Mouse (Mus musculus): ENCODE data around the gene Dlgap1. TPM values are rescaled to one million over a fixed set of nuclear protein-coding genes. Genes with fewer than 3 reads are reported as not detected.

The Dlgap1 gene
- polyA plus RNA-seq, 1 experiment, result not detected

DNA sequence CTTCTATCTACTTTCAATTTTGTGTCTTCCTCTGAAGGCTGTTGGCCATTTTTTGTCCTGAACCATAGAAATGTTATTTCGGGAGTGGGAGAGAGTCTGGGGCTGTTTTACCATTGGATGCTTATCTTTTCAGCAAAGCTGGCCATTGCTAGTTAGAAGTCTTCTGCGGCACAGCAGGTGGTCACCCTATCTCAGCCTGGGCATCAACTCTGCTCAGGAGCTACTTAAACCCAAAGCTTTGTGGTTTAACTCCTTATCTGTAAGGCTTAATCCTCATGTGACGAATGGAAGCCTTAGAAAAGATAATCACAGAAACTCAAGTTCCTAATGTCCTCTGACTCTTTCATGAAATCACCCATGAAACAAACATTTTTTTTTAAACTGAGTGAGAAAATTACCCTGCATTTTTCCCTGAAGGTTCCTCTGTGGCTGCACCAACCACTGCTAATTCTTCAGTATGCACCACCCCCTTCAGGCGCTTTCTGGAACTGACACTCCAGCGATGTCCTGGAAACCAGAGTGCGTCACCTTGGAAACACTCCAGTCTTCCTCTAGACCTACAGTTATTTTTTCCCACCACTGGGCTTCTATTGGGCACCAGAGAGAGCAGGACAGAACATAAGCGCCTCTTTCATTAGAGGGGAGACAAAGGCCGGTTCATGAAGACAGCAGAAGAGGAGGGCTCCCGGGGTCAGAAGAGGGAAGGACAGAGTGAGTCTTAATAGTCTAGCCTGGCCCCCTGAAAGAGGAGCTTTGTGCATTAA, 664.5 kb downstream of the Dlgap1 start:
- TF ChIP-seq GATA1 (IDR thresholded peaks at IDR 0.05; ENCODE audit: low read length), result no peak

DNA sequence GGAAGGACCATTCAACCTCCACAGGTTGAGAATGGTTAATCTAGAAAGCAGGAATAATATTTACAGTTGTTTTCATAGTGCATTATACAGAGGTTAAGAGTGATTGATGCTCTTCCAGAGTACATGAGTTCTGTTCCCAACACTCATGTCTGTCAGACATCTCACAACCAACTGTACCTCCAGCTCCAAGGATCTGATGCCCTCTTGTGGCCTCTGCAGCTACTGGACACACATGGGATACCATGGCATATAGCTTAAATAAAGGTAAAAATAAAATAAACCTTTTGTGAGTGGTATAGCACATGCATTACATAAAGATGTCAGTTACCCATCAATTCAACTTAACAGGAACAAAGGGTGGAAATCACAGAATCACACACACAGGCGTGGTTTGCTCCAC, 674.3 kb downstream of the Dlgap1 start:
- no peak for TF ChIP-seq GATA1 (IDR thresholded peaks at IDR 0.05; ENCODE audit: low read length)

DNA sequence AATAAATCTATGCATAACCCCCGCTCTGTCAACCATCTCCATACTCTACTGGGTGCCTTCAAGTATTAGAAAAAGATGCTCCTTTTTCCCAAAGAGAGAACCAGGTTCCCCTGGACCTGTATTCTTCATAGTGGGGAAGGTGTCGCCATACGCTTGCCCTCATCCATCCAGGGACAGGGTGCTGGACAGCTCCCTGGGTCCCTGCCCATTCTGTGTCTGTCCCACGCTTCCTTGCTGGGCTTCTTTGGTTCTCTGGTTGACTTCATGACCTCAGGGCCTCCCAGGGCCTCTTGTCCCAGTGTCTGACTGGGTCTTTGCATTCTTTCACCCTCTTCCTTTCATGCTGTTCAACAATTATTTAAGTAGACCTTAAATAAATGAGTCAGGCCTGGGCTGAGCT, 677.8 kb downstream of the Dlgap1 start:
- no peak for TF ChIP-seq GATA1 (IDR thresholded peaks at IDR 0.05; ENCODE audit: low read length)

DNA sequence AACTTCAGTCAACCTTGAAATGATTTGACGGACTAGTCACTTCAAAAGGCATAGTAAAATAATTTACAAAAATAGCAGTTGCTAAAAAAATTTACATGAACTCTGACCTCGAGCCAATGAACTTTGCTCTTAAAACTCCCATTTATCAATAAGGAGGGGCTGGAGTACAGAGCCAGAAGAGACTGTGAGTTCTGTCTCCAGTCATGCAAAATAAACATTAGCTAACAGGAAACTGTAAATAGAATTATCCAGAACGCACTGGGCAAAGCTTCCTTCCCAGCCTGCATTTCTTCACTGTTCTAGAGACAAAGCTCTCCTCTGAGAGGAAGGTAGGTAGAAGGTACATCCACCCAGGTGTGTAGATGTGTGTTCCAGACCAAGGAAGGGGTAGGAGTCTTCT, 692.5 kb downstream of the Dlgap1 start:
- TF ChIP-seq GATA1 (IDR thresholded peaks at IDR 0.05; ENCODE audit: low read length), result no peak

DNA sequence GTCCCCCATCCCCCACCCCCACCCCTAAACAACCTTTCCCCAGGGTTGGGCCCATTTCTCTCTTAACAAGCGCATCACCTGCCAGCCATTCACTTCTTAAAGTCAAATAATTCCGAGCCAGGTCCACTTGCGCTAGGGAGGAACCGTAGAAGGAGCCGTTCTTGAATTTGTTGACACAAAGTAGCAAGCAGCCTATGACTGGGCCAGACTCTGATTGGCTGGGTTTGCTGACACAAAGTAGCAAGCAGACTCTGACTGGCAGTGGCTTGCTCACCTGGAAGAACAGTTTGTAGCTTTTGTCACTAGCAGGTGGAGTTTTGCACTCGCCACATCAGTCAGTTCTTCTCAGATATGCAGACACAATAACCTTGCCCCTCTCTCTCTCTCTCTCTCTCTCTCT, 695.1 kb downstream of the Dlgap1 start:
- TF ChIP-seq GATA1 (IDR thresholded peaks at IDR 0.05; ENCODE audit: low read length), result no peak

DNA sequence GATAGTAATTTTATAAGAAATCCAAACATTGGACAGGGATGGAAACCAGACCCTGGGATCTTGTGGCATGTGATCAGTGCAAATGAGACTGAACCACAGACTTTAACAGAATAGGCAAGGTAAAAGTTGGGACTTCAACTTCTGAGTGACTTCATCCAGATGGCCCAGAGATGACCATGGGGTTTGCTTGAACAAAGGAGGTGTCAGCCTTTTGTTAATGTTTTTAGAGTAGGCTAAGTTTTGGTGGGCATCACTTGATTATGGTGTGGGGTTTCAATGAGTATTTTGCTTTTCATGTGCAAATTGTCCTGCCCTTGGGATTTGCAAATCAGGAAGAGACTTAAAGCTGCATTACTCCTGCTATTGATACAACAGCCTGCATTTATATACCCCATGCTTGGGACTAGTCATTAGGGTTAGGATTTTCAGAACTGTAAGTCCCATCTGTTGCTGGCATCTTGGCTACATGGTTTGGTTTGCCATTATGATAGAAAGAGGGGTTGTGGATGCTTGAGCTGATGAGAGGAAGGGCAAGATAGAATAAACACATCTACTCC, 695.7 kb downstream of the Dlgap1 start:
- TF ChIP-seq GATA1 (IDR thresholded peaks at IDR 0.05; ENCODE audit: low read length), result no peak

DNA sequence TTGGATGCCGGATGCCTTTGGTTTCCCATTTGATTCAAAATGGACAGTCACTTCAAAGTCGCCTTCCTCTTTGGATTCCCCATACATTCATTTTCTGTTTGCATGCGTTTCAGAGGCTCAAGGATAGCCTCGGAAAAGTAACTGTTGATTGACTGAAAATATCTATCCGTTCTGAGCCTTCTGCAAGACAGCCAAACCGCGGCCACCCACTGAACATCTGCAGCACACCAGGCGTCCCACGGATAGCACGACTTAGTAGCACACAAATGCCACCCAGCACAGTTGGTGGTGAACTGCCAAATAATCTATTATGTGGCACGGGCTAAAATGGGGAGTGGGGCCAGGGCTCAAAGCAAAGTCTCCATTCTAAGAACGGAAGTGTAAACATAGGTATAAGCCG, 705.1 kb downstream of the Dlgap1 start:
- no peak for TF ChIP-seq GATA1 (IDR thresholded peaks at IDR 0.05; ENCODE audit: low read length)

DNA sequence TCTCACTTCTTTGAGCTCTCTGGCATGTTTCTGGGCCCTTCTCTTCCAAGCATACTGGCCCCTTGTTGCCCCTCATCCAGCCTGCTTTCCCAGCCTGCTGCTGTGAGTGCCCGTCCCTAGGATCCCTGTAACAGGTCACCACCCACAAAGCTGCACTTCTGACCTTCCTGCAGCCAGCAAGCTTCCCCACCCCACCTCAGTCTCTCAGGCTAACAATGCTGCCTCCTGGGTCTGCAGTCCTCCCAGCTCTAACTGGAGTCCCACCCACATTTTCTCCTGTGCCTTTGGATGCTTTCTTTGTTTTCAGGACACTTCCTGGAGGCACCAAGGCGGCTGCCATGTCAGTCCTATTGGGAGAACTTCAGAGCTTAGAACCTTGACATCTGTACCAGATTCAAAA, 707.6 kb downstream of the Dlgap1 start:
- TF ChIP-seq GATA1 (IDR thresholded peaks at IDR 0.05; ENCODE audit: low read length), result no peak

DNA sequence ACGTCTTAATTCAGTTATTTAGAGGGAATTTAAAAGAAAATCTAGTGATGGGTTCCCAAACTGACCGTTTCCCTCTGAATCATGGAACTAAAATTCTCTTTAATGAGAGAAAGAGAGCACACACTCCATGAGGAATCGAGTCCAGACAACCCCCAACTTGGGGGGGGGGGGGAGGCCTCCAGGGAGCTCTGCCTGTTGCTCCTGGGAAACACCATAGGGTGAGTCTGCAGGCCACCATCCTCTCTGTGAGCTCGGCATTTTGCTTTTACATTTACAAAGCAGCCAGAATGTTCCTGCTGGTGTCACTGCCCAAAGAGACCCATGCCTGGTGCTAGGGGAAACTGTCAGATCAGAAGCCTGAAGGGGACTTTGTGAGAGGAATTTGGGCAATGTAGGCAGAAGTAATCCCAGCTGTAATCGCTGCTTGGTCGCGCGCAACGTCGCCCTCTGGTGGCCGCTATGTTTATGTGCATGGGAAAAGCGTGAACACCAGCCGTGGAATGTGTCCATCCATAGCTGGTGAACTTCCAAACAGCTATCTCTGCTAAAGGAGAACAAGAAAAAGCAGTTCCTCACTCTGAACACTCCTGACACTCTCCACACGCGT, 714.8 kb downstream of the Dlgap1 start:
- TF ChIP-seq GATA1 (IDR thresholded peaks at IDR 0.05; ENCODE audit: low read length), result no peak

DNA sequence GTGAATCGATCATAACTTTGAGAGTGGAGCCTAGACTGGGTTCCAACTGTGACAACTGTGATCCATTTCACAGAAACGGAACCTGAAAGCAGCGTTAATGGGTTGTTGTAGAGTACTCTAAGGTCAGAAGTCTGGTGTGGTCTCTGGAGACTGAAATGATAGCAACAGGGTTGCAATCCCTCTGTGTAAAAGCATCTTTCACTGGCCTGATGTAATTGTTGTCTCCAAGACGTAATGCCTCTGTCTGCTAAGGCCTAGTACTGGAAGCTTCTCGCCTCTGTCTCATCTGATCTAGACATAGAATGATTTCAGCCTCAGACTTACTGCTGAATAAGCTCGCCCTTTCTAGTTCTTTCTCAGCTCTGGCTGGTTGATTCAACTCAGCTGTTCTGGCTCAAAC, 721.3 kb downstream of the Dlgap1 start:
- TF ChIP-seq GATA1 (IDR thresholded peaks at IDR 0.05; ENCODE audit: low read length), result no peak

DNA sequence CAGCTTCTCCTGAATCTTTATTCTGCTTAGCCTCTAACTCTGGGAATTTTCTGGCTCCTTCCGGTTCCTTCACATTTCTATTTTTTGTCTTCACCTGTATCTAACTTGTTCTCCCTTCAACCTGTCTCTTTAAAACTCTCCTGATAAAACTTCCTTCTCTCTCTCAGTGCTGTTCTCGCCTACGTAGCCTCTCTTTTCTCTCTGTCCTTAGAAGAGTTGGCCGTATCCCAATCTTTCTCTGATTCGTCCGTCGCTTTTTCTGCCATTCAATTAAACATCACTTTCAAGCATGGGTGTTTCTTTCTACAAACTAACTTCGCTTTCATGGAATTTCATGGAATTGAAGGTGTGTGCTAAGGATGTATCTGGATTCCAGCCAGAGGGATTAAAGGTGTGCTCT, 721.7 kb downstream of the Dlgap1 start:
- TF ChIP-seq GATA1 (IDR thresholded peaks at IDR 0.05; ENCODE audit: low read length), result no peak

DNA sequence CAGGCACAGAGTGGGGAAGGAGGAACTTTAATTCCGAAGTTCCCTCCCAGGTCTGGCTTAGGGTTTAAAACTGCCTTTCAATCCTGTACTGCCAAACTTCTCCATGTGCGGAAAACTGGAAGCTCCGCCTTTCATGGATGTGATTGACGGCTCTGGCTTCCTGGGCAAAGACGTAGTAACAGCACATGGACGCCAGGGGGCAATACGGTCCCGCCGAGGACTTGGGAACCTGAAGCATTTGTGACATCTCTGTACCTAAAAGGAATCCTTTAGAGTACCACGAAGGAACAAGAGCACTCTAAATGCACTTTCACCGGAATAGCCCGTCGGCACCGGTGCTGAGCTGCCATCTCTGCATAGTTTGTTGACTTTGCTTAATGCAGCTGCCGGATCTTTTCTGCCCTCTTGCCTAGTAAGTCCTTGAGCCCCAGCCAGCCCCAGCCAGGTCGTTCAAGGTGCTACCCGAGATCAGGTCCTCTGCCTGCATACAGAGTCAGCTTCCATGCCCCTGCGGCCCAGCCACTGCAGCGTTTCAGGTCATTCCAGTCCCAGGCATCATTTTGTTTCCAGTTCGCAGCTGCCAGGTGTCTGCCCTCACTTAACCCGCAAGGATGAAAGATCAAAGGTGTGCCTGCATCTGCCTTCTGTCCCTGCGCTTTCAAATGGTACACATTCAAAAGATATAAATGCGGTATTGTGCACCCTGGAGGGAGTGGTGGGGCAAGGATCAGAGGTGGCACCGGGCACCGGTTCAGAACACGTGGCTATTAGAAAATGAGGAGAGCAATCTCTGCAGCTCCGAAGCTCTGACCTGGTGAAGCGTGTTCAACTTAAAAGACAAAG, 738.3 kb downstream of the Dlgap1 start:
- TF ChIP-seq GATA1 (IDR thresholded peaks at IDR 0.05; ENCODE audit: low read length), result no peak

DNA sequence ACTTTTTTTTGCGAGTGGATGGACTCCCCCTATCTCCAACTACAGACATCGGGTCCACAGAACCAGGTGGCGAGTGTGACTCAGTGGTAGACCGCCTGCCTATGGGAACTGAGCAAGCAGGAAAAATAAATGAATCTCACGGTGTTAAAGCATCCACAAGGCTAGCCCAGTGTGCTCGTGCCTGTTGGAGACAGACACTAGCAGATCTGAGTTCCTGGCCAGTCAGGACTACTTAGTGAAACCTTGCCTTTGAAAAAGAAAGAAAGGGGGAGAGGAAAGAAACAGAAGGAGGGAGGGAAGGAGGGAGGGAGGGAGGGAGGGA, 738.9 kb downstream of the Dlgap1 start:
- TF ChIP-seq GATA1 (IDR thresholded peaks at IDR 0.05; ENCODE audit: low read length), result no peak

DNA sequence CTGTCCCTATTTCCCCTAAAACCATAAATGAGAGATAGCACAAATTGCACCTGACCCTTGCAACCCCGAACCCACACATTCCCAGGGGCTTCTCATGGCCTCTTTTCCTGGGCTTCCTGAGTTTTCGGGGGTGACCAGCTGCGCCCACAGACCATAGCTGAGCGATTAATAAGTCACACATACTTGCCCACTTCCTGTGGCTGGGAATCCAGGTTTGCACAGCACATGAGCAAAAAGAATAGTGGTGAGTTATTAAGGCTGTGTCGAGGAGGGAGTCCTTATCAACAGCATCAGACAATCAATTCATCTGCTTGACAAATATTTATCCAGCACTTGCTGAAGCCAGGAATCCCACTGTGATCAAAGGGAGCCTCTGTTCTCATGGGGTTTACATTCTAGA, 740.7 kb downstream of the Dlgap1 start:
- no peak for TF ChIP-seq GATA1 (IDR thresholded peaks at IDR 0.05; ENCODE audit: low read length)

DNA sequence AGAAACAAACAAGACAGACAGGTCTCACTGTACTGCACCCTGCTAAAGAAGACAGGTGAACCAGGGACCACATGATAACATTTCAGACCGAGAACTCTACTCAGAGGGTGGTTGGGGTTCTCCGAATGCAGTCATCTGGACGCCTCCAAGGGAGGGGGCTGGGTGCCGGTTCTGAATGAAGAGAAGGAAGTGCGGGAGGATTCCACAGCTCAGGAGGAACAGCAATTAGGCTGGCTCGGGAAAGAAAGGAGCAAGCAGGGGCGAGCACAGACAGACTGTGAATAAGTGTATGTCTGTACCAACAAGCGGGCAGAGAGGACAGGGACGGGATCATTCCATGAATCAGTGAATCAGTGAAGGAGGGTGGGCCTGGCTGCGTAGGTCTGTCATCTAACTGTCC, 744.6 kb downstream of the Dlgap1 start:
- TF ChIP-seq GATA1 (IDR thresholded peaks at IDR 0.05; ENCODE audit: low read length), result no peak

DNA sequence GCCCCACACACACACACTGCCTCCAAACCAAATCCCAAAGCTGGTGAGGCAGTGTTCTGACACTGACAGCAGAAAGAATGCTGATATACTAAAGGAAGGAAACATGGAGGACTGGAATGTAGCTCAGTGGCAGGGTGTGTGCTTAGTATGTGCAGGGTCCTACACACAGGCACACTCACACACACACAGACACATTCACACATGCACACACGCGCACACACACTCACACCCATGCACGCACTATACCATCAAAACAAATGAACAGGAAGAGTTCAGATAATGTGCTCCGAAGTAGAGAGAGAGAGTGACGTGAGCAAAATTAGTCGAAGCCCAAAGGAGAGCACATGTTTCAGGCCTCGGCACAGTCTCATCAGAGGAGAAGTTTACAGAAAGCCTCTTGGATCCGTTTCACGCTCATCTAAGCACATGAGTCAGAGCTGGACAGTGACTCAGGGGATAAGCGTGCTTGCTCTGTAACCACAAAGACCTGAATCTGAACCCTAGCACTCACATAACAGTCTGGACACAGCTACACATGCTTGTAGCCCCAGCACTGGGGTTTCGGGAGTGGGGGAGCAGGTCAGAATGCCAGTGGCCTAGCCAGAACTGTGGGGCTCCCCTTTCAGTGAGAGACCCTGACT, 750.9 kb downstream of the Dlgap1 start:
- no peak for TF ChIP-seq GATA1 (IDR thresholded peaks at IDR 0.05; ENCODE audit: low read length)

All from G1E-ER4 (cell line).